Mouse (Mus musculus) CH12.LX (cell line): ENCODE data around the gene Fkbp1b. TPM values are rescaled to one million over a fixed set of nuclear protein-coding genes. Genes with fewer than 3 reads are reported as not detected.

Source experiments
- DNase-seq: peaks from one replicate; pipeline ENCODE4 v3.0.0-alpha.2; 2013; ENCODE audit errors: extremely low read depth
- H3K27ac ChIP-seq: 2 replicates; pipeline ENCODE4 v1.5.1; 2012; ENCODE audit warnings: low read depth, mild to moderate bottlenecking, control low read depth, moderate library complexity; ENCODE audit not compliant: insufficient read depth
- H3K27me3 ChIP-seq: replicated peaks from 2 replicates; pipeline ENCODE3; 2012; ENCODE audit warnings: inconsistent platforms
- H3K36me3 ChIP-seq, 2 experiments: replicated peaks in 1 of 2; 2 replicates each; pipeline versions ENCODE3 to v1.6.1; 2012; ENCODE audit warnings: inconsistent platforms in 1 of 2, low read length in 1 of 2, mild to moderate bottlenecking in 1 of 2, mixed read lengths in 1 of 2, moderate library complexity in 1 of 2; ENCODE audit not compliant: control insufficient read depth in 1 of 2, insufficient read depth in 1 of 2
- H3K4me1 ChIP-seq, 2 experiments: 2 replicates each; pipeline ENCODE4 v1.6.1; 2012; ENCODE audit warnings: inconsistent platforms in 1 of 2, moderate library complexity in 1 of 2; ENCODE audit not compliant: insufficient read depth in 2 of 2, control insufficient read depth in 1 of 2
- H3K4me2 ChIP-seq: 2 replicates; pipeline ENCODE4 v1.6.1; 2012; ENCODE audit warnings: low read depth, mild to moderate bottlenecking, control low read depth; ENCODE audit not compliant: poor library complexity, insufficient read depth, severe bottlenecking
- H3K4me3 ChIP-seq, 3 experiments: fragments of 150-350 bp in 1 of 3; sonication (generic) in 1 of 3; replicated peaks in 1 of 3; 2 replicates each; pipeline versions ENCODE3 to v1.5.1; 2011 to 2012; ENCODE audit warnings: low read depth in 2 of 3, low read length in 2 of 3, mild to moderate bottlenecking in 2 of 3, moderate library complexity in 2 of 3, control low read depth in 1 of 3, improper control_type of control experiment in 1 of 3, inconsistent platforms in 1 of 3, mixed read lengths in 1 of 3; ENCODE audit not compliant: poor library complexity in 1 of 3
- H3K79me2 ChIP-seq: replicated peaks from 2 replicates; pipeline ENCODE4 v1.6.1; 2012; ENCODE audit warnings: mild to moderate bottlenecking, moderate library complexity; ENCODE audit not compliant: control insufficient read depth, poor library complexity, insufficient read depth, severe bottlenecking; ENCODE audit errors: extremely low read depth
- H3K9ac ChIP-seq: 2 replicates; pipeline ENCODE4 v1.6.1; 2012; ENCODE audit warnings: low read depth, mild to moderate bottlenecking, control low read depth, moderate library complexity; ENCODE audit not compliant: insufficient read depth
- H3K9me3 ChIP-seq: replicated peaks from 2 replicates; pipeline ENCODE3; 2012; ENCODE audit warnings: low read length, inconsistent platforms, mixed read lengths
- CTCF ChIP-seq, 2 experiments: IDR thresholded peaks in 1 of 2; conservative IDR thresholded peaks in 1 of 2; 2 replicates each; pipeline ENCODE4 v1.5.1; 2011 to 2012; ENCODE audit warnings: low read depth in 2 of 2, low read length in 2 of 2, improper control_type of control experiment in 1 of 2, inconsistent platforms in 1 of 2, mild to moderate bottlenecking in 1 of 2, moderate library complexity in 1 of 2
- E2F4 ChIP-seq: IDR thresholded peaks from 2 replicates; pipeline ENCODE4 v1.6.1; 2011; ENCODE audit warnings: low read depth, low read length, improper control_type of control experiment; ENCODE audit not compliant: insufficient replicate concordance
- ELF1 ChIP-seq: IDR thresholded peaks from 2 replicates; pipeline ENCODE4 v1.6.1; 2014; ENCODE audit warnings: low read depth, mild to moderate bottlenecking, inconsistent platforms, low read length, improper control_type of control experiment
- EP300 ChIP-seq: IDR thresholded peaks from 2 replicates; pipeline ENCODE4 v1.6.1; 2011; ENCODE audit warnings: low read length, improper control_type of control experiment
- ETS1 ChIP-seq: conservative IDR thresholded peaks from 2 replicates; pipeline ENCODE4 v1.6.1; 2012; ENCODE audit warnings: low read depth, mild to moderate bottlenecking, inconsistent platforms, low read length, improper control_type of control experiment, moderate library complexity
- IRF4 ChIP-seq: IDR thresholded peaks from 2 replicates; pipeline ENCODE4 v1.6.1; 2014; ENCODE audit warnings: low read depth, mild to moderate bottlenecking, inconsistent platforms, low read length, improper control_type of control experiment
- JUN ChIP-seq: IDR thresholded peaks from 2 replicates; pipeline ENCODE4 v1.6.1; 2011; ENCODE audit warnings: low read depth, mild to moderate bottlenecking, low read length, improper control_type of control experiment, moderate library complexity; ENCODE audit not compliant: insufficient read depth
- JUND ChIP-seq: conservative IDR thresholded peaks from 2 replicates; pipeline ENCODE4 v1.6.1; 2011; ENCODE audit warnings: low read depth, low read length, improper control_type of control experiment
- KAT2A ChIP-seq: IDR thresholded peaks from 2 replicates; pipeline ENCODE4 v1.6.1; 2012; ENCODE audit warnings: low read length, improper control_type of control experiment, inconsistent platforms; ENCODE audit not compliant: insufficient replicate concordance
- MAFK ChIP-seq: IDR thresholded peaks from 2 replicates; pipeline ENCODE4 v1.6.1; 2011; ENCODE audit warnings: low read length, improper control_type of control experiment; ENCODE audit not compliant: insufficient replicate concordance
- MAX ChIP-seq: IDR thresholded peaks from 2 replicates; pipeline ENCODE4 v1.6.1; 2011; ENCODE audit warnings: low read length, improper control_type of control experiment
- MAZ ChIP-seq: IDR thresholded peaks from 2 replicates; pipeline ENCODE4 v1.6.1; 2012; ENCODE audit warnings: low read depth, mild to moderate bottlenecking, inconsistent platforms, low read length, improper control_type of control experiment, moderate library complexity
- MEF2A ChIP-seq: IDR thresholded peaks from 2 replicates; pipeline ENCODE4 v1.6.1; 2014; ENCODE audit warnings: low read depth, mild to moderate bottlenecking, inconsistent platforms, low read length, improper control_type of control experiment, borderline replicate concordance
- MXI1 ChIP-seq: IDR thresholded peaks from 2 replicates; pipeline ENCODE4 v1.6.1; 2011; ENCODE audit warnings: mild to moderate bottlenecking, low read depth, low read length, improper control_type of control experiment
- MYC ChIP-seq: IDR thresholded peaks from 2 replicates; pipeline ENCODE4 v1.6.1; 2011; ENCODE audit warnings: low read depth, mild to moderate bottlenecking, improper control_type of control experiment, low read length
- NRF1 ChIP-seq: IDR thresholded peaks from 2 replicates; pipeline ENCODE4 v1.6.1; 2014; ENCODE audit warnings: low read depth, mild to moderate bottlenecking, inconsistent platforms, low read length, improper control_type of control experiment, moderate library complexity
- PAX5 ChIP-seq: IDR thresholded peaks from 2 replicates; pipeline ENCODE4 v1.6.1; 2012; ENCODE audit warnings: low read length, inconsistent platforms, mixed read lengths
- POLR2AphosphoS2 ChIP-seq: IDR thresholded peaks from 2 replicates; pipeline ENCODE4 v1.6.1; 2011; ENCODE audit warnings: low read depth, low read length, improper control_type of control experiment
- RAD21 ChIP-seq: IDR thresholded peaks from 2 replicates; pipeline ENCODE4 v1.6.1; 2011; ENCODE audit warnings: low read depth, mild to moderate bottlenecking, low read length, improper control_type of control experiment, moderate library complexity
- RCOR1 ChIP-seq: conservative IDR thresholded peaks from 2 replicates; pipeline ENCODE4 v1.6.1; 2012; ENCODE audit warnings: low read depth, mild to moderate bottlenecking, inconsistent platforms, low read length, improper control_type of control experiment
- SMC3 ChIP-seq: IDR thresholded peaks from 2 replicates; pipeline ENCODE4 v1.6.1; 2011; ENCODE audit warnings: low read depth, low read length, improper control_type of control experiment
- UBTF ChIP-seq: IDR thresholded peaks from 2 replicates; pipeline ENCODE4 v1.6.1; 2012; ENCODE audit warnings: low read depth, mild to moderate bottlenecking, inconsistent platforms, low read length, improper control_type of control experiment, moderate library complexity
- USF1 ChIP-seq: IDR thresholded peaks from 2 replicates; pipeline ENCODE4 v1.6.1; 2014; ENCODE audit warnings: low read depth, mild to moderate bottlenecking, inconsistent platforms, low read length, improper control_type of control experiment
- USF2 ChIP-seq: conservative IDR thresholded peaks from 2 replicates; pipeline ENCODE4 v1.6.1; 2011; ENCODE audit warnings: low read depth, low read length, improper control_type of control experiment
- ZC3H11A ChIP-seq: IDR thresholded peaks from 2 replicates; pipeline ENCODE4 v1.6.1; 2012; ENCODE audit warnings: low read depth, mild to moderate bottlenecking, inconsistent platforms, low read length, improper control_type of control experiment
- dilution Hi-C: fragments of 300-500 bp; cut with MboI; formaldehyde crosslinking; loops from 2 replicates; pipeline ENCODE4 v1.14.3; 2020; ENCODE audit warnings: low sequenced_read_pairs; ENCODE audit not compliant: extremely low pct_unique_long_range_greater_than_20kb, extremely low pct_ligation_motif_present
- in situ Hi-C: fragments of 300-500 bp; cut with MboI; formaldehyde crosslinking; loops from 3 replicates; pipeline ENCODE4 v1.14.3; 2019; ENCODE audit warnings: low sequenced_read_pairs, low pct_ligation_motif_present, low pct_unique_long_range_greater_than_20kb, mixed read lengths
- polyA plus RNA-seq: library from polyadenylated mRNA; unstranded; fragments of >175 nt; gene quantifications from 2 replicates; pipeline ENCODE4 v1.2.1, GENCODE M21; 2012; ENCODE audit warnings: low read depth; ENCODE audit not compliant: insufficient read length
- total RNA-seq, 2 experiments: library from RNA; depleted of rRNA; stranded (reverse); fragments of 300-350 nt in 1 of 2; fragments of >200 nt in 1 of 2; gene quantifications; 2 replicates each; pipeline ENCODE4 v1.2.3; 2012 to 2014

Fkbp1b gene
- total and polyA plus RNA-seq, 3 experiments: 0.38 TPM; not detected in 2

GRCm38 (mm10) chr12:4878296-4878783 lies 36.9 kb upstream of the Fkbp1b start:
- Histone ChIP-seq H3K36me3 (peaks cover 15 to 37% of the 10 kb centered on the region in 2 experiments), H3K27ac (no peak overlapping the region)

GRCm38 (mm10) chr12:4875623-4876022 lies 34.2 kb upstream of the Fkbp1b start:
- Histone ChIP-seq H3K27me3 (no peaks in the 10 kb centered on the region), H3K36me3 (peaks cover 3 to 17% of the 10 kb centered on the region in 2 experiments), H3K4me3 (no peak overlapping the region), H3K27ac (no peak overlapping the region), H3K4me1 (peaks cover 0 to 3% of the 10 kb centered on the region in 2 experiments; a peak in 1 of 4 replicates), H3K79me2 (no peaks in the 10 kb centered on the region), H3K9me3 (no peaks in the 10 kb centered on the region), H3K9ac (no peak overlapping the region), H3K4me2 (no peak overlapping the region)
- in situ Hi-C loops: no loop called here
- dilution Hi-C loops: no loop called here
- TF ChIP-seq KAT2A: no peak
- TF ChIP-seq JUN: no peak
- TF ChIP-seq POLR2AphosphoS2: no peak
- no peak for TF ChIP-seq MYC
- TF ChIP-seq E2F4: no peak
- no peak for TF ChIP-seq RCOR1
- TF ChIP-seq USF1: no peak
- no peak for TF ChIP-seq IRF4
- no peak for TF ChIP-seq SMC3
- no peak for TF ChIP-seq UBTF
- DNase-seq: no peak

More at GRCm38 (mm10) chr12:4878296-4878783, 36.9 kb upstream of the Fkbp1b start:
- H3K9ac ChIP-seq: no peak overlapping the region
- TF ChIP-seq MXI1 (no peak), KAT2A (no peak), USF1 (no peak), JUND (no peak), EP300 (no peak), E2F4 (no peak), MAX (no peak), MEF2A (no peak), NRF1 (no peak), ETS1 (no peak), CTCF (conservative IDR thresholded peaks at IDR 0.05 in 1 of 2, IDR thresholded peaks at IDR 0.05 in 1 of 2; ENCODE audit: low read depth in 2 of 2, low read length in 2 of 2) (no peak), UBTF (no peak), ELF1 (no peak), MAFK (no peak), PAX5 (no peak), ZC3H11A (no peak), RAD21 (no peak), USF2 (no peak), IRF4 (no peak), MAZ (no peak)
- H3K4me1 ChIP-seq: peaks cover 0 to 3% of the 10 kb centered on the region in 2 experiments; a peak in 1 of 4 replicates
- in situ Hi-C loops (no loop called here), dilution Hi-C loops (no loop called here)
- H3K79me2 ChIP-seq: no peaks in the 10 kb centered on the region
- DNase-seq: no peak
- H3K4me2 ChIP-seq: no peak overlapping the region
- H3K4me3 ChIP-seq: no peak overlapping the region
- H3K27me3 ChIP-seq: no peaks in the 10 kb centered on the region
- H3K9me3 ChIP-seq: no peaks in the 10 kb centered on the region
